Mouse (Mus musculus) kidney, adult 8-10 months (tissue): ENCODE results near the gene Ankrd33b.
A peak's percentile ranks its signal among the peaks of the same experiment; 100 is the strongest.

Experiments used
- DNase-seq, 2 experiments: peaks; one replicate each; pipeline ENCODE4 v3.0.0; 2022

The Ankrd33b gene

GRCm38 (mm10) chr15:31337983-31338382, 29.5 kb downstream of the Ankrd33b start:
- no peak for DNase-seq

- DNase-seq, result no peak
Measured at GRCm38 (mm10) chr15:31337192-31337741, 30.3 kb downstream of the Ankrd33b start.

DNA sequence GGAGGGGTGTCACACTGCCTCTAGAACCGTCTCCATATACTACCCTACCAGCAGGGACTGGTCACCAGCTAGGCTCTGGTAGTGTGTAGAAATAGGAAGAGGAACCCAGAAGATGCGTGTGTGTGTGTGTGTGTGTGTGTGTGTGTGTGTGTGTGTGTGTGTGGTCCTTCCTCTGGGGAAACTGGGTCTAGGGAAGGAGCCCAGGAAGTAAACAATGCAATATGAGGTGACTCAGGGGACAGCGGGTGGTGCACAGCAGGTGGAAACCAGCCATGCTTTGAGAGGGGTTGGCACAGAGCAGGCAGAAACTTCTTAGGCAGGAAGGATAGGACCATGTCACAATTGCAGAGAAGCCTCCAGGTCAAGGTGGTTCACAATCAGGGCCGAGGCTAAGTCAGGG, 30.8 kb downstream of the Ankrd33b start:
- DNase-seq, result no peak

GRCm38 (mm10) chr15:31334829-31335228, 32.7 kb downstream of the Ankrd33b start:
- no peak for DNase-seq

DNA sequence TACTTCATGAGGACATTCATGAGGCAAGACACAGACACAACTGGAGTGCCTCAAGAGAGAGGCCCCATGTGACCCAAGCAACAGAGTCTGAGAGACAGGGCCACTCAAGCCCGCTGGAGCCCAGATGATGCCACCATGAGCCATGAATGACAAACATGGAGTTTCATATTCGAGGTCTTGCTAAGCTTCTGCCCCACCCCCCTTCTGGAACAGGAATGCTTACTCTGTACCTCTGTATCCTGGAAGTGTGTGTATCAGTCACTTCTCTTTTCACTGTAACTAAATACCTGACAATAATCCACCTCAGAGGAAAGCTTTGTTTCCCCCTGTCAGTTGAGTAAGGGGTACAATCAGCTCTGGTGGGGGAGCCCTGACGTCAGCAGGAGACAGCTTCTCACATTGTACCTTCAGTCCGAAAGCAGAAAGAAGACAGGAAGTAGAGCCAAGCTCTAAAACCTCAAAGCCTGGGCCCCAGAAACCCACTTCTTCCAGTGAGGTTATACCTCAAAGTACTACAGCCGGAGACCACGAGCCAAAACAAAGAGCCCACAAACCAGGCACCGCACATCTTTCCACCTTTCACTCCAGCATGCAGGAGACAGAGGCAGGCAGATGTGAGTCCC, 34.9 kb downstream of the Ankrd33b start:
- DNase-seq, result no peak

DNA sequence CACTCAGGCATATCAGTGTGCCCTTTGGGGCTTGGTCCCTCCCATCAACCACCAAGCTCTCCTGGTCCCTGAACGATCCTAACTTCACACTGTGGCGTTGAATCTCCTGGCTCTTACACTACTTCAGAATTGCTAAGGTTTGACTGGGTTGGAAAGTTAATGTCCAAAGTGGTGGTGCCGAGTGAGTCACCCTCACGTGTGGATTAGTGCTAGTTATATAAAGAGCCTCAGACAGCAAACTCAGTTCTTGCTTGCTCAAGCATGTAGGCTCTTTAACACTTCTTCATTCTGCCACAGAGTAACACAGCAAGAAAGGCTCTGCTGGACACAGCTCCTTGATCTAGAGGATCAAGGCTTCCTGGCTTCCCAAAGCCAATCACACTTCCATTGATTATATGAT, 35.8 kb downstream of the Ankrd33b start:
- peak; percentile 49 to 53 for DNase-seq

DNA sequence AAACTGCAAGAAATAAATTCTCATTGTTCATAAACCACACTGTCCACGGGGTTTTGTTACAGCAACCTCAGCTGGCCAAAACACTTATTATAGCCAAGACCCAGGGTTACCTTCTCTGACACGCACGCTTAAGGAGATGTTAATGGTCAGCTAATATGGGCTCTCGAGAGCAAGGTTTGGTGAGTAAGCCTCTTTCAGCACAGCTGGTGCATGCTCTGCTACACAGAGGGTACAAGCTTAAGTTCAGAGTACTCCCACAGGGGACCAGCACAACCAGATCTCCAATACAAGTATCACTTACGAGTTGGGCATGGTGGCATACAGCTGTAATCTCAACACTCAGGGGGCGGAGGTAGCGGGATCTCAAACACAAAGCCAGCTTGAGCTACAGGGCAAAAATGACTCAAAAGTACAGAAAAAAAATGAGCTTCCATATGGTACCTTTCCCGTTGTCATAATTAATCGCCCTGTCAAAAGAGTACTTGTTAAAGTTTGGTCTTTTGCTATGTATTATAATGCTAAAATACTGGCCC, 39.4 kb downstream of the Ankrd33b start:
- no peak for DNase-seq

DNA sequence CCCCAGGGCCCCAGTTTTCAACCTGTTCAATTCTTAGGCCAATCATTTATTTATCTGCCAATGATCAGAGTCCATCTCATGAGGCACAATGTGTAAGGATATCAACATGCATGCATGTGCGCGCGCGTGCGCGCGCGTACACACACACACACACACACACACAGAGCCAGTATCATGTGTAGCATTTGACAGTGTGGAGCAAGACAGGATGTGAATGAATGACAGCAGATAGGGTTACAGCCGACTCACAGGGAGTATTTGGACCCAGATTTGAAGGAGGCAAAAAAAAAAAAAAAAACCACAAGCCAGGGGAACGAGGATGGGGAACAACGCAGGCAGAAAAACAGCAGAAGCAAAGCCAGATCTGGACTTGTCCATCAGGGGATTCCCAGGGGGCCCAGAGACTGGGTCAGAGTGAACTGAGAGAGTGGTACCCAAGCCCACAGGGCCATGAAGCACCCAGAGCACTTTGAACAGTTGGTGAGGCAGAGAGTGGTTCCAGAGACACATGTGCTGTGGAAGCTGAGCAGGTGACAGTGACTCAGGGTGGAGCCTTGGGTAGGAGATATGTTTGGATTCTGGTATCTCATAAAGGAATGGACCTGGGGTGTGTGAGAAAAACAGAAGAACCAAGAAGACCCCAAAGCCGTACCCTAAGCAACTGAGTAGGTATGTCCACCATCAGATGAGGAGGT, 41.7 kb downstream of the Ankrd33b start:
- no peak for DNase-seq

GRCm38 (mm10) chr15:31324551-31324950, 43.0 kb downstream of the Ankrd33b start:
- DNase-seq, result peak; percentile 53 to 62

DNA sequence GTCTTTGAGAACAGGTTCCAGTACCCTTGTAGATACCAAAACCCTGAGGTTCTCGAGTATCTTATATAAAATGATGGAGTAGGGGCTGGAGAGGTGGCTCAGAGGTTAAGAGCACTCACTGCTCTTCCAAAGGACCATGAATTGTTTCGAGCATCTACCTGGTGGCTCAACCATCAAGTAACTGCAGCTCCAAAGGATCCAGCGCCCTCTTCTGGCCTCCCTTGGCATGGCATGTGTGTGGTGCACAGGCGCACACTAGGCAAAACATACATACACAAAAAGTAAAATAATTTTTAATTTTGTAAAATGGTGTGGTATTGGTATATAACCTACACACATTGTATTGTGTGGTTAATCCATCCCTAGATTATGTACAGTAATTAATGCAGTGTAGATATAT, 43.8 kb downstream of the Ankrd33b start:
- no peak for DNase-seq

GRCm38 (mm10) chr15:31320598-31321377, 46.7 kb downstream of the Ankrd33b start:
- no peak for DNase-seq

DNA sequence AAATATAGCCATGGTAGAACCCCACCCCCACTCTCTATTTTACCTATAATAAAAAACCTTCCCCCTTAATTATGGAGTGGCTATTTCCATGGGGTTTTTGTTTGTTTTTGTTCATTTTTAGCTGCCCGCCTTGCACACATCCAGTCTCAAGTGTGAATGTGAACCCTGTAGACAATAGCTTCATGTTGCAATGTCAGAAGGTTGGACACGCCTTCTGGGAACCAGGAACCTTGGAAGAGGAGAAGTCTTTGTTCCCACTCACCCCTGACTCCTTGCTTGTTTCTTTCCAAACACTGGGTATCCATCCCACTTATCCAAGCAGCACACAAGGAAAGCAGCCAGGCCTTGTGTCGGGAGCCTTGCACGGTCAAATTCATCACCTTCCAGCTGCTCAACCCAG, 48.5 kb downstream of the Ankrd33b start:
- no peak for DNase-seq

GRCm38 (mm10) chr15:31318158-31318955, 49.2 kb downstream of the Ankrd33b start:
- DNase-seq, result no peak

GRCm38 (mm10) chr15:31317056-31317805, 50.3 kb downstream of the Ankrd33b start:
- no peak for DNase-seq

- peak; percentile 71 to 84 for DNase-seq
Measured at GRCm38 (mm10) chr15:31315630-31316231, 51.8 kb downstream of the Ankrd33b start.

GRCm38 (mm10) chr15:31312001-31312400, 55.5 kb downstream of the Ankrd33b start:
- DNase-seq, result no peak

- DNase-seq, result no peak
Measured at GRCm38 (mm10) chr15:31309526-31309925, 58.0 kb downstream of the Ankrd33b start.

DNA sequence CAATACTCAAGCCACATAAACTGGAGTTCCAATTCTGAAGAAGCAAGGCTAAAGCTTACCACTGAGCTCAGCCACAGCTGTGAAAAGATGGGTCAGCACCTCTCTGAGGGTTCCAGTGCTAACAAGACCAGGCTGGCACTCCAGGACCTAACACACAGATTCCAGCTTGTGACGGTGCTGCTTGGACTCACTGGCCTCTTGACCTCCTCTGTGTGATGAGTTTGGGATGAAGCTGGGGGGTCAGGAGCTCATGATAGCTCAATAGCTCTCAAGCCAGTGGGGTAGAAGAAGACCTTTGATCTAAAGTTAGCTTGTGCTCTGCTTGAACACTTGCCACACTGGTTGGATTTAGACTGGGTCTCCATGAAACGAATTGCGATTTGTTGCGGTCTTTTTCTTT, 60.8 kb downstream of the Ankrd33b start:
- DNase-seq, result peak; percentile 40 to 60

GRCm38 (mm10) chr15:31305181-31305580, 62.3 kb downstream of the Ankrd33b start:
- DNase-seq, result no peak

GRCm38 (mm10) chr15:31304302-31304701, 63.2 kb downstream of the Ankrd33b start:
- DNase-seq, result no peak

GRCm38 (mm10) chr15:31302293-31302990, 65.1 kb downstream of the Ankrd33b start:
- DNase-seq, result no peak
